In genomic region chr10:5132050-5132449, GRCm38 (mm10) we compare ENCODE assay signal across 20 mouse cellular contexts.
DNase-seq lines count a peak whose midpoint lies in the region; ATAC-seq lines count a peak whose summit lies in the region.
"Had no signal": no experiment of that assay in that cellular context is flagged by ENCODE, and none has a peak within 500 bp of the region (broad histone marks: within the 10 kb centered on the region; RNA-seq: fewer than 3 reads in every experiment).

No protein-coding gene starts in this region.

- no peak overlapping the region for H3K4me3 ChIP-seq in lung, embryonic 15.5 days
- H3K4me3 ChIP-seq: embryonic facial prominence, embryonic 13.5 days; embryonic facial prominence, embryonic 15.5 days; erythroblast, embryonic 14.5 days; forebrain, embryonic 10.5 days; forebrain, embryonic 13.5 days; forebrain, embryonic 15.5 days had no signal

- no peaks in the 10 kb centered on the region for H3K9me3 ChIP-seq in lung, embryonic 15.5 days
- H3K9me3 ChIP-seq: embryonic facial prominence, embryonic 13.5 days; embryonic facial prominence, embryonic 15.5 days; forebrain, embryonic 10.5 days; forebrain, embryonic 13.5 days; forebrain, embryonic 15.5 days had no signal

- no peaks in the 10 kb centered on the region for H3K4me1 ChIP-seq in lung, embryonic 15.5 days
- H3K4me1 ChIP-seq: embryonic facial prominence, embryonic 13.5 days; embryonic facial prominence, embryonic 15.5 days; forebrain, embryonic 10.5 days; forebrain, embryonic 13.5 days; forebrain, embryonic 15.5 days had no signal

- 58% methylated on average over 3 of the region's 3 CpGs for WGBS in lung, embryonic 15.5 days

- H3K27me3 ChIP-seq in lung, embryonic 15.5 days: no peaks in the 10 kb centered on the region
- H3K27me3 ChIP-seq: embryonic facial prominence, embryonic 13.5 days; embryonic facial prominence, embryonic 15.5 days; forebrain, embryonic 13.5 days; forebrain, embryonic 15.5 days had no signal

- H3K4me2 ChIP-seq in lung, embryonic 15.5 days: no peak overlapping the region
- H3K4me2 ChIP-seq: embryonic facial prominence, embryonic 13.5 days; embryonic facial prominence, embryonic 15.5 days; forebrain, embryonic 13.5 days; forebrain, embryonic 15.5 days had no signal

- no peak for DNase-seq in frontal cortex, postnatal 36 days (ENCODE audit: low spot score in 2 of 2)
- DNase-seq in lung, adult 18-20 months: no peak
- DNase-seq: adrenal gland, adult 2 months; adrenal gland, postnatal 10 days; adrenal gland, postnatal 25 days; cerebellum, adult 11 months; cerebellum, adult 18-20 months; cerebellum, adult 8-10 months; cerebellum, adult 9-11 months; cerebellum, postnatal 14 days; cerebellum, postnatal 36 days; embryo, embryonic 11 days had no signal

- peak; percentile 9; the same call in 1 of the 2 replicates for ATAC-seq in frontal cortex, adult (ENCODE audit: low TSS enrichment)
- ATAC-seq in lung, embryonic 15.5 days (ENCODE audit: borderline replicate concordance, extremely low read depth, low FRiP score, low TSS enrichment): peak; percentile 59; the same call in 1 of the 2 replicates
- ATAC-seq: forebrain, embryonic 13.5 days; forebrain, embryonic 15.5 days had no signal

- H3K27ac ChIP-seq in lung, embryonic 15.5 days: no peak overlapping the region
- H3K27ac ChIP-seq: embryonic facial prominence, embryonic 13.5 days; embryonic facial prominence, embryonic 15.5 days; forebrain, embryonic 10.5 days; forebrain, embryonic 13.5 days; forebrain, embryonic 15.5 days had no signal

- H3K36me3 ChIP-seq in lung, embryonic 15.5 days: no peaks in the 10 kb centered on the region
- H3K36me3 ChIP-seq: forebrain, embryonic 10.5 days; forebrain, embryonic 15.5 days had no signal

- no peak overlapping the region for H3K9ac ChIP-seq in lung, embryonic 15.5 days
- H3K9ac ChIP-seq: embryonic facial prominence, embryonic 13.5 days; embryonic facial prominence, embryonic 15.5 days; forebrain, embryonic 13.5 days; forebrain, embryonic 15.5 days had no signal
